Mouse (Mus musculus): Measurements from ENCODE around the gene Krt34. TPM values are rescaled to one million over a fixed set of nuclear protein-coding genes. Genes with fewer than 3 reads are reported as not detected.

Krt34 gene
- total RNA-seq (2021): not detected
- long read RNA-seq, experiment 1: 0 reads
- long read RNA-seq, experiment 2: 0 reads

DNA sequence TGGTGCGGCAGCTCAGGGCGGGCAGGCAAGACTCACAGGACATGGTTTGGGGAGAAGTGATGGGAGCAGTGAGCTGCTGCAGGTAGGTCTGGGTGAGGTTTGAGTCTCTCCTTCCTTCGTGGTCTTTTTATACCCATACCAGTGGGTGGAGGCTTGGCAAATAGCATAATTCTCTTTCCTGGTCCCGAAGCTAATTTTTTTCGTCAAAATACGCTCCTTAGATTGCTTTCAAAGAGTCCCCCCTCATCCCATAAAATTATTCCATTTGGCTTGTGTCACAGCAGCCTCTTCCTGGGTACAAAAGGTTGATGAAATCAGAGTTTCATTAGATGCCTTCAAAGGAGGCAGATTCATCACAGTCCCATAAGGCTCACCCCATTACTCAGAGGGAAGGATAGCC lies at the start of gene Krt34:
Krt34 (minus strand) TSS at position 101 of the 400 bp plus-strand sequence.
- no peak for DNase-seq

DNA sequence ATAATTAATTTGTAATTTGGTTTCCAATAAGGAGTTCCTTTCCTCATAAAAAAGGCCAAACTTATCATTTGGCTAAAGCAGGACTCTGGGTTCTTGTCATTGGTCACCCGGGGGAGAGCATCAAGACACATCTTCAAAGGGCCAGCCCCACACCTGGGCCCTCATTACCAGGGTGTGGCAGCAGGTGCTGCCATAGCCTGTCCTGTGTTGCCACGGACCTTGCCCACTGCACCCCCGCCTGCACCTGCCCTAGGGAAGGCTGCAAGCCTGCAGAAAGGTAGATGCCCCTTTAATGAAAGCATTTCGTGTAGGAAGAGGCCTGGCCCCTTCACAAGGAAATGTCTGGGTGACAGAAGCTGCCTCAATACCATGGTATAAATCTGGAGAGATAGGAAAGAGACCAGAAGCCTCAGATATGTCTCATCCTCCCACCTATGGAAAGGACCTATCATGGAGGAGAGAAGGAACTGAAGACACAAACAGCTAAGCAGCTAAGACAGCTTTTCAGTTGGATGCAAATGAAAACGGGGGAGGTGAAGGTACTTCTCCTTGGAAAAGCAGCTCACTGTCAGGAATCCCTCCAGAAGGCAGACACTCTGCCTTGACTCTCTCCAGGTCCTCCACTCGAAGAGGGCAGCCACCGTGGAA lies 47.1 kb upstream of the Krt34 start:
- DNase-seq: no peak

DNA sequence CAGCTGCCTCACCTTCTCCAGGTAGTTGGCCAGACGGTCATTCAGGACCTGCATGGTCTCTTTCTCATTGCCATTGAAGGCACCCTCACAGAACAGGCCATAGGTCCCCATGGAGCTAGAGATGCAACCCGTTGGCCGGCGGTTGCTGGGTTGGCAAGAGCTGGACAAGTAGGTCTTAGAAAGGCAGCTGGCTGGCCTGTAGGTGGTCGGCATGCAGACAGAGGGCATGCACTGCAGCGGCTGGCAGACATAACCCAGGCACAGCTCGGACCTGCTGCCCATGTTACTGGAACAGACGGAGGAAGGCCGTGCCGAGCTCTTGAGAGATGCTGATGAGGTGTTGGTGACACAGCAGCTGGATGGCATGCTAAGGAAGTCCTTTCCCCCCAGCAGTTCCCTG lies 46.5 kb upstream of the Krt34 start, which contains the start of gene Krt32:
Krt32 (minus strand) TSS at position 366 of the 400 bp plus-strand sequence.
- DNase-seq: no peak

DNA sequence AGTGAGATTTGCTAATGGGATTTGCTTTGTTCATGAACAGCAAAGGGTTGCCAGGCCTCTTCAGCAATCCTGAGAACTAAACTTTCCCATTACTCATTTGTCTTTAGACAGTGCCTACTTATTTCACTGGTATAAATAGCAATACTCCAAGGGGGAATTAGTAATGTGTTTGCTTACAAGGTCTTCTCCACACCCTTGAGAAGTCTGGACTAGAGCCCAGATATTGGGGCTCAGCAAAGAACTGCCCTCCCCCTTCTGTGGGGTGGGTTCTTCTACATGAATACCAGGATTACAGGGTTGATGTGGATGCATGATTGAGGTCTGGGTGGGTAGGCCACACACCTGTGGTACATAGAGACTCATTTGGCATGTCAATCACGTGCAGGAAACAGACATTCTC lies 32.5 kb upstream of the Krt34 start:
- DNase-seq: no peak

DNA sequence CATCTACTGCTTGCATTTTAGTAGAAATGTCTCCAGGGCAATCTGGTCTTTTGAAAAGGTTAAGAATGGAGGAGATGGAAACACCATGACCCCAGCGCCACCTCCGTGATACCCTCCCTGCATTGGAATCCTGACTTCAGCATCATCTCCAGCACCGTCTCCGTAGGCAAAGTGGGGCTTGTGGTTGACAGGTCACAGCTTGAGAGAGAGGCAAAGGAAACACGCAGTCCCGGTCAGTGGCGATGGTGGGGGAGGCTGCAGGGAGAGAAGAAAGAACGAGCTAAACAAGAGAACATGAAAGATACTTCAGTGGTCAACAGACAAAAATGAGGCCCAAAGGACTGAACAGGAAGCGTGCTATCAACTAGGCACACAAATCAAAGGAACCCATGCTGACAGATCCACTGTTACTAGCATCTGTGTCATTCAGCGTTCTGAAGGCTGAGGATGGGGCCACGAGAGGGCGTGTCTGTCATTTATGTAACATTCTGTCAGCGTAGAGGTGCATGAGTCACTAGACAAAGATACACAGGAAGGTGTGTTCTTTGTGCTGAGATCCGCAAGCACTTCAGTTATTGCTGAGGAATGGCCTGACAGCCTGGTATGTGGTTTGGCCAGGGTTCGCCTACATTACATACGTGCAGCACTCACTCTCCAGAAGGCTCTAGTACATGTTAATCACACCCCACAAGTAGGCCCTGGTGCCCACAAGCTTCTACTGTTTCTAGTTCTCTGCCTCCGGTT lies 26.1 kb upstream of the Krt34 start:
- DNase-seq: peak; percentile 3

DNA sequence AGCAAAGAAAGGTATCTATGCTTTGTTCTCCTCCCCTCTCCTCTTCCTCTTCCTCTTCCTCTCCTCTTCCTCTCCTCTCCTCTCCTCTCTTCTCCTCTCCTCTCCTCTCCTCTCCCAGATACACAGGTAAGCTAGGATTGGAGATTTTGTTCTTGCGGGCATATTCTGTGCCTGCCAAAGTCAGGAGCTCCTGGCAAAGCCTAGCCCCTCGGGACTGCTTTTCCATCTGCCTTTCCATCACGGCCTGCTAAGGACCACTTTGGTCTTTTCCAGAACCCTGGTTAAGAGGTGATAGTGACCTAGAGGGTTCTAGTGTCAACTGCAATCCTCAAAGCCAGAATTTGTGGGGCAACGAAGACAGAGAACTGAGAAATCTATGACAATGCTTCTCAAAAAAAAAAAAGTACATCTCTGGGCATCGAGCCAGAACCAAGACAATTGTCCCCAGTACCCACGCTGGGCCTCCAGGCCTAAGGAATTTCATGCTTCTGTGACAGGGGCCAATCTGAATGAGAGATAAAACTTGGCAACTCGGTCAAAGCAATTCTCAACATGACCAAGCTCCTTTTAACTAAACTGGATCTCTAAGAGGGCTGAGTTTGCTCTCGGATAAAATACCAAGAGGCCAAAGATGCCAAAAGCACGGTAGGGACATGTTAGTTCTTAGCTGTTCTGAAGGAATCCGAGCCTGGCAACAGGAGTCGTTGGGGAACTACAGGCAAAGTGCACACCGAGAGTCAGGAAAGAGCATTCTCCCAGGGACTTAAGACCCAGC lies 25.1 kb upstream of the Krt34 start:
- DNase-seq: no peak

DNA sequence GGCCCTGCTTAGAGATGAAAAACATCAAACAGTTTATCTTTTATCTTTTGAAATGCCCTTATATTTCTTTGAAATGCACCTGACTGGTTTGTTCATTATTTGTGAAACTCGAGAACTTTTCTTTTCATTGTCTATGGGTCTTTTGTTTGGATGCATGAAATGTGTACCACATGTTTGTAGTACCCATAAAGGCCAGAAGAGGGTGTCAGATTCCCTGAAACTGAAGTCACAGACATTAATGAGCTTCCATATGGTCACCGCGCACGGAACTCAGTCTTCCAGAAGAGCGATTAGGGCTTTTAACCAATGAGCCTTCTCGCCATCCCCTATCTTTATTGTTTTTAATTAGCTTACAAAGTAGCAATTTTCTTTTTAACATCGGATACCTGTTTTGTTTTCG lies 17.5 kb upstream of the Krt34 start:
- DNase-seq: no peak

DNA sequence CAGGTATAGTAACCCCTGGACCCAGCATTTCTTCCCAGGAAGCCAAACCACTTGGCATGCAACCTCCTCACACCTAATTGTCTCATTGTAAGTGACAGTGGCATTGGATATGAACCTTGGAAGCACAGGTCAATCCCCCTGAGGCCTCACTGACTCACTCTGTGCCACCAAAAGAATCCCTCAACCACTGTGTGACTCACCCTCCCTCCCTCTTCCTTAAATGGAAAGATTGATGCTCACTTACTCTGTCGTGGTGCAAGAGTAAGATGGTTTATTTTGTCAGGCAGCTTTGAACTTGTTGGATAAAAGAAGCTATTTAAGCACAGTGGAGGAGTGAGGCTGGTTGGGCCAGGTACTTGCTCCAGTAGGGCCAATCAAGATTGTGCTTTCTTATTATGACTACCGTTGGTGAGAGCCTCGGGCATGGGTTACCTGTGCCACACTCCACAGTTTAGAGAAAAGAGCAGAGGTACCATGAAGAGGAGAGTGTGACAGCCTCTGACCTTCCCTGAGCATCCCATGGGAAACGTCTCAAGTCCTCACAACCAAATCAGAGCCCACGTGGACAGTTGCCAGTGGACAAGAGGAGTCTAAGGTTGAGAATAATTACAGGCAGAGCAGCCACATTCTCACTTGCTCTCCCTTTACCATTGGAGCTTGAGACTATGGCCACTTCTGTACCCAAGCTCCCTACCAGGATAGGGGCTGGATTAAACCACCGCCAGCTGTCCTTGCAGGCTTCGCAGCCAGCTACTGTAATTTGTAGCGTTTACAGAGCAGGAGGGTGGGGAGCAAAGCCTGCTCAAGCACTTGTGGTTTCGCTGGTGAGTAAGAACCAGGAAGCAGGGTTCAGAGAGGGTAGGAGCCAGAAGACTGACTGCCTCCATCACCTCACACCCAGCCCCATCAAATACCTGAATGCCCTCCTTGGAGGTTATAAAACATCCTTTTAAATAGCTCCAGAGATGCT lies 14.6 kb upstream of the Krt34 start:
- DNase-seq: peak; percentile 5

DNA sequence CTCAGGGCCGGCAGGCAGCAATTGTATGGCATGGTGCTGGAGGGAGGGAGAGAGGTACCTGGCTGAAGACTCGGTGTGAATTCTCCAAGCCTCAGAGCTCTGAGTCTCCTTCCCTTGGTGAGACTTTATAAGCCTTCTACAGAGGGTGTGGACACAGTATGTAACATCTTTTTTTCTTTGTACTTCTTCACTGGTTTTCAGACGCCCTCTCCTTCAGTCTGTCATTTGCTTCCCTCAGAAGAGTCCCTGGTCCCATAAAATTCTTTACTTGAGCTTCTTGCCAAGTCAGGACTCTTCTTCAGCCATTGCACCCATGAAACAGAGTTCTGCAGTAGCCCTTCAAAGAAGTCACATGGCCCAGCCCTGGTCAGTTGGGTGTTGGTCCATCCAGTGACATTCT lies 9.1 kb upstream of the Krt34 start, which contains the start of gene Krt31:
Krt31 (minus strand) TSS at position 101 of the 400 bp plus-strand sequence.
- DNase-seq: no peak

DNA sequence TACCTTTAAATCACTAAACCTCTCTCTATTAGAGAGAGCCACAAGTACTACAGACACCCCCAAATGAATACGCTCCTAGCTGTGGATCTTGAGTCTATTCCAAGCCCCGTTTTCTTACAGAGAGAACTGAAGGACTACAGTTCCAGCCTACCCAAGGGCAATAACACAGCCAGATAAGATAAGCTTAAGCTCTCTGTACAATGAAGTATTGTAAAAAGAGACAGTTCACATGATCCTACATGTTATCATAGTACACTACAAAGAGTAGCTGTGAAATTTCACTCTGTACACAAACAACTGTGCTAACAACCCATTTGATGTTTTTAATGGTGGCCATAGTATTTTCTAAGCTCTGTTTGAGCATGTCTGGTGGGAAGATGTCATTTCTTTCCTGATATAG lies 5.8 kb upstream of the Krt34 start:
- DNase-seq: no peak

DNA sequence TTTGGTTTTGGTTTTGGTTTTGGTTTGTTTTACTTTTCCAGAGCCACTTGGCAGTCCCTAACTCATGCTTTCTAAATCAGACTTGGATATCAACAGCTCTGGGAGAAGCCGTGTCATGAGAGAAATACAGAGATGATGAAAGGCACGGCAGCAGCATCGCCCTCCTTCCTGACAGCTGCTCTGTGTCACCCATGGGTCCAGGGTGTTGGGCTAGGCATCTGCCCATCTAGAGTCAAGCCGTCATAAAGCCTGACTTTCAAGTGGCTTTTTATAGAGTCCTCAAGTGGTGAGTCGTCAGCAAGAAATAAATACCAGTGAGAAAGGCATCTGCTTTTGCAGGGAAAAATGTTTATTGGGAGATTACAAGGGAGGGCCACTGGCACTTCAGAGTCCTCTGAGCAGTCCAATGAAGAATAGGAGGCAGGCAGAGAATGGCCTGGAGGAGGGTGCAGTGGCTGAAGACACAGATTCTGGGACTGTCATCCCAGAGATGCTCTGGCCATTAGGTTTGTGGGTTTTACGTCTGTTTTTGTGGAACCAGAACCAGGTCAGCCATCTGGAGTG lies 5.0 kb upstream of the Krt34 start:
- DNase-seq: no peak

DNA sequence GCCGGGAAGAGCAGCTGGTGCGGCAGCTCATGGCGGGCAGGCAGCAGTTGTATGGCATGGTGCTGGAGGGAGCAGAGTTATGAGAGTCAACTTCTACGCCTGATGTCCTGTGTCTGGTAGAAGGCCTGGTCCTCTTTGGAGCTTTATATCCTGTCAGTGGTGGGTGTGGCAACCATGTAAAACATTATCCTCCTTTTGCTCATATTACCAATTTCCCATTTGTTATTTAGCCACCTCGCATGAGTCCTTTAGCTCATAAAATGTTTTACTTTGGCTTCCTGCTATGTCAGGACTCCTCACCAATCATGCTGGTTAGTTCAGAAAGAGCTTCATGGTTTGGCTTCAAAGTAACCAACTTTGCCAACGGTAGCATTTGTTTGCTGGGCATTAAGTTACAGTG lies 11.6 kb downstream of the Krt34 start, which contains the start of gene Krt33b:
Krt33b (minus strand) TSS at position 101 of the 400 bp plus-strand sequence.
- no peak for DNase-seq

DNA sequence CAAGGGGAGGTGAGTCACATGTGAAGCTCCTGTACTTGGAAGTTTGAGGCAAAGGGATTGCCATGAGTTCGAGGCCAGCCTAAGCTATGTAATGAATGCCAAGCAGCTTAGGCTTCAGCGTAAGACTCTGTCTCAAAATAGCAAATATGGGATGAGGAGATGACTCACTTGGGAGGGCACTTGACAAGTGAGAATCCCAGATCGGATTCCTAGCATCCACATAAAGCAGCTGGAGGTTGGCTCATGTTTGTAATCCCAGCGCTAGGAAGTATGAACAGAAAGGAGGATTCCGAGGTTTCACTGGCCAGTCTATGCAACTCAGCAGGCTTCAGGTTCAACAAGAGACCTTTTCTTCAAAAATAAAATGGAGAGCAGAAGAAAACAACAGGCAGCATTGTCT lies 19.9 kb downstream of the Krt34 start:
- DNase-seq: no peak

DNA sequence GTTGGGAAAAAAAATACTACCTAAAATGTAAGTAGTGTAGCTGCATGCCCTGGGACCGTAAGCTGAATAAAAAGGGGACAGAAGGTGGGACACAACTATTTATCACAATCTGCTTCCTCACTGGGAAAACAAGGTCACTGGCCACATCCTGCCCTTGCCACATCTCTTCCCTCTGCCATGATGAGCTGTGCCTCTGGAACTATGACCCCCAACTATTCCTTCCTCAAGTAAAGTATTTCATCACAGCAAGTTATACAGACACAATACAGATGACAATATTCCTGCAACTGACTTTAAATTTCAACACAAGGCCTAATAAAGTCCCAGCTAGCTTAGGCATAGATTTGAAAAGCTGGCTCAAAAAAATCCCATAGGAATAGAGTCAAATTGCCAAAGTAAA lies 21.9 kb downstream of the Krt34 start:
- DNase-seq: no peak

DNA sequence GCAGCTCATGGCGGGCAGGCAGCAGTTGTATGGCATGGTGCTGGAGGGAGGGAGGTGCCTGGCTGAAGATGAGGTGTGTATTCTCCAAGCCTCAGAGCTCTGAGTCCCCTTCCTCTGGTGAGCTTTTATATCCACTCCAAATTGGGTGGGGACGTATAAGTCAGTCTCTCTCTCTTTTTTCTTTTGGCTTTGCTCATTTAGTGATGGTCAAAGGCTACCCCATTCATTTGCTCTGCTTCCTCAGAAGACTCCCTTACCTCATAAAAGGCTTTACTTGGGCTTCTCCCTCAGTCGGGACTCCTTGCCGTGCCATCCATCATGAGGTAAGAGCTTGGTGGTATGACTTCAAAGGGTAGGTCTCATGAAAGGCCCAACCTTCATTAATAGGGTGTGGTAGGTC lies 25.2 kb downstream of the Krt34 start, which contains the start of gene Krt33a:
Krt33a (minus strand) TSS at position 101 of the 400 bp plus-strand sequence.
- DNase-seq: no peak

DNA sequence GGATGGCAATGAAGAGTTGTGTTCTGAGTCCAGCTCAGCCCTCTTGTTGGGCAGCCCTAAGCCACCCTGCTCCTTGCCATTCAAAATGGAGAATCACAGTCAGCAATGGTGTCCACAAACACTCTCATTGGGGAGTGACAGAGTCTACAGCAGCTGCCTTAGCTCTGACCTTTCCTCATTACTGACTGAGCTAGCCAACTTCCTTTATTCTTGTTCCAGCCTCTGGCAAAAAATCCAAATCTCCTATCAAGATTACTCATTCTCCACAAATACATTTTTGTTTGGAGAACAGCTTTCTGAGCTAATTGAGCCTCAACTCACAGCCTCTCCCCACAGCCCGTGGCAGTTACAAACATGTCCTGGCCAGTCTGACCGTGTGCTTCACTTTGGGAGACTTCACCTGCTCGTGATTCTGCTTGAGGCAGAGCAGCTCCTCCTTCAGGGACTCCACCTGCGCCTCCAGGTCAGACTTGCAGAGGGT lies 27.6 kb downstream of the Krt34 start:
- DNase-seq: no peak

DNA sequence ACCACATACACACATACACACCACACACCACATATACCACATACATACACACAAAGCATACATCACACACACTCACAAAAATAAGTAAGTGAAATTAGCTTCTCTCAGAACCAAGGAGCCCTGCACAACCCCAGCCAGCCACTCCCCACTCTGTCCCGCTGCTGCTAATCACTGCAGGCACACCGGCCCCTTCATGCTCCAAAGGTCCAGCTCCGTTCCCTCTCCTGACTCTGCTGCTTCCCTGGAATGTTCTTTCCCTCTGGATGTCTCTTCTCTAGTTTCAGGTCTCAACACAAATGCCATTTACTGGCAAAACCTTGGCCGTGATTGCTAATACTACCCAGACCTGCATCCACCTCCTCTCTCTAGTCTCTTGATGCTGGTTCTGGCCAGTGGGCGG lies 30.7 kb downstream of the Krt34 start:
- DNase-seq: no peak

DNA sequence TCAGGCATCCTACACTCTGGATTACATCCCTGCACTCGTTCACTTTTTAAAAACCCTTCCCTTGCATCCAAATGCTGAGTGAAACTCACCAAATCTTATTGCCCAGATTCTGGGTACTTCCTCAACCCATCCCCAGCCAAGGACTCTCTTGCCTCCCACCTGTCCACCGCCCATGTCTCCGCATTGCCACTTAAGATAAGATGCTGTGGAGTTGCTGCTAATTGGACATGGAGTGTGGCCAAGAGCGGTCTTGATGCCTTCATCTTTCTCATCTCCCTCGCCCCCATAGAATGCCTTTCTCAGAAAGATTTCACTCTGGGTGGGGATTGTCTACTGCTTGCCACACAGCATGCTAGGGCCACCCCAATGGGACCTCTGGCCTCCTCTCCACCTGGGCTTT lies 33.0 kb downstream of the Krt34 start:
- no peak for DNase-seq

DNA sequence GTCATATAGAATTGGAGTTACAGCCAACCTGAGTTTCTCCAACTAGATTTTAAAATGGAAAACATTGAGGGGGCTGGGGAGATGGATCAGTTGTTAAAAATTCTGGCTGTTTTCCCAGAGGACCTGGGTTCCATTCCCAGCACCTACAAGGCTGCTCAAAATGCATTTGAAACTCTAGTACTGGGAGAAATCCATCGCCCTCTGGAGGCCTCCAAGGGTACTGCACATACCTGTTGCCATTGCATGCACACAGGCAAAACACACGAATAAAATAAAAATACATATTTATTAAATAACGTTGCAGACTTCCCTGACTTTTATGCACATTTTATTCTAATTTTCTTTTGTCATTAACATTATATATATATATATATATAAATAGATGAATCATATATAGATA lies 34.7 kb downstream of the Krt34 start:
- no peak for DNase-seq

DNA sequence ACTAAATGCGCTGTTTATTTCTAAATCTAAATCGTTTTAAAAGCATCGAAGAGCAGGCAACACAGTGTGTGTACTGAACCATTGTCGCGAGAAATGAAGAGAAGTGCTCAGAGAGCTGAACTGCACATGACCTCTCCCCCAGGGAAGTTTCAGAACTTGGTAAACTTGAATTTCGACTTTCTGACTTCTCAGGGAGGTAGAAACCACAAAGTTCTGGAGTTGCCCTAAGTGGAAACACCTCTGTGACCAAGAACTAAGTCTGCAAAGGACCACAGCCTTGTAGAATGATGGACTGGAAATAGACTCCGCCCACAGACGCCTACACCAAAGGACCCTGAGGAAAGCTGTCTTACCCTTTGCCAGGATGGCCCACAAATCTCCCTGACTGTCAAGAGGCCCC lies 35.4 kb downstream of the Krt34 start:
- DNase-seq: no peak

DNA sequence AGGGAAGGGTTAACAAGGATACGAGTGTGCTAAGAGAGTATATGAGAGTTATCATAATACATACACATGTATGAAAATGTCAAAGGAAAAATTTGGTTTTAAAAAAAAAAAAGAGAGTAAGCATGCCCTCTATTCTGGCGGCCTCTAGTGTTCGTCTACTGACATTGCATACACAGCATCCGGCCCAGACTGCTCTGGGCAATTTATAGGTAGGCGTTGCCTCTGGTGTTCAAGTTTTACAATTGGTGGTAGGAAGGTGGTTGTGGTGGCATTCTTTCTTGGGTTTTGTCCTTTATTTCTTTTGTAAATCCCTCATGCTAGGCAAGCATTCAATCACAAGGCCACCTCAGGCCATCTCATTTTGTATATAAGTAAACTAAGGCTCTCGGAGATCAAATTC lies 36.5 kb downstream of the Krt34 start:
- DNase-seq: peak; percentile 63
